Mouse (Mus musculus): ENCODE results near the gene L3hypdh. TPM values are rescaled to one million over a fixed set of nuclear protein-coding genes. Genes with fewer than 3 reads are reported as not detected.

The L3hypdh gene
- polyA plus RNA-seq, 1 experiment: 5.9 TPM

DNA sequence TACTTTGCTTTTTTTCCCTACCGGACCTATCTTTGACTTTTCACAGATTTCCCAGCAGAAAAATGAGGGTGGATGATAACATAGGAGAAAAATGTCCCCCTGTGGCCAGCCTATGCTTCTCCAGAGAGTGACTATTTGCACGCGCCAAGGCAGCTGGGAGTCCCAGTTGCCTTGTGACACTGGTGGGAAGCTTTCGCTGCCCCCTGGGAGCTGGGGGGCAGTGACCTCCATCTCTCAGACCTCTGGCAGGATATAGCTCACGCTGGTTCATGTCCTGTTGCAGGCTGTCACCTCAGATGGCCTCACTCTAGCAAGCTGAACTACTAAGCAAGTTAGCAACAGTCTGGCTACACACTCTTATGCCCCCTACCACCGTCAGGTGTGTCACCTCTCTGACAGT is 53.4 kb downstream of the L3hypdh start:
- DNase-seq: no peak
- Histone ChIP-seq H3K27ac (ENCODE audit: insufficient read depth, low read length) (no peak overlapping the region), H3K27me3 (ENCODE audit: control insufficient read depth, insufficient read depth, low read length) (no peaks in the 10 kb centered on the region), H3K4me3 (replicated peaks; ENCODE audit: insufficient read depth, low read depth, low read length) (no peak overlapping the region), H3K4me1 (ENCODE audit: control insufficient read depth, insufficient read depth, low read length) (no peaks in the 10 kb centered on the region)
- TF ChIP-seq CTCF (IDR thresholded peaks at IDR 0.05; ENCODE audit: borderline replicate concordance, insufficient read depth, low read depth, low read length): no peak
- WGBS: 77% methylated on average over 6 of the region's 6 CpGs

DNA sequence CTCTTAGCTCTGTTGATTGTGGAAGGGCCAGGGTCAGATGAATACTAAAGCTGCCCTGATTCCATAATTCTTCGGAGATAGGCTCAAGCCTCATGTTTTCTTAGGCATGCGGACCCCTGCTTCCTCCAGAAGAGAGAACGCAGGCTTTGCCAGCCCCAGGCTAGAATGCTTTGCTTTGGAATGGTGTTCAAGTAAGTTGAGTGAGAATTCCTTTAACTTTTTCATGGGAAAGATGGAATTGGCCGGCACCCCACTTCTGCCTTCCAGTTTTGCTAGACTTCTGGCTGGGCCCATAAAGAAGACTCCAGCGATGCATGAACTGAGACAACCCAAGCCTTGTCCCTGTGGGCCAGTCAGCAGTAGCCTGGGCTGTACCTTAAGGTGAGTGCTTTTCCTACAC is 54.1 kb downstream of the L3hypdh start:
- Histone ChIP-seq H3K27ac (ENCODE audit: insufficient read depth, low read length) (no peak overlapping the region), H3K4me1 (ENCODE audit: control insufficient read depth, insufficient read depth, low read length) (no peaks in the 10 kb centered on the region), H3K27me3 (ENCODE audit: control insufficient read depth, insufficient read depth, low read length) (no peaks in the 10 kb centered on the region), H3K4me3 (replicated peaks; ENCODE audit: insufficient read depth, low read depth, low read length) (no peak overlapping the region)
- WGBS: 70% methylated on average over 5 of the region's 5 CpGs
- TF ChIP-seq CTCF (IDR thresholded peaks at IDR 0.05; ENCODE audit: borderline replicate concordance, insufficient read depth, low read depth, low read length): no peak
- no peak for TF ChIP-seq POLR2A (IDR thresholded peaks at IDR 0.05; ENCODE audit: borderline replicate concordance, insufficient read depth, low read length)
- no peak for DNase-seq

DNA sequence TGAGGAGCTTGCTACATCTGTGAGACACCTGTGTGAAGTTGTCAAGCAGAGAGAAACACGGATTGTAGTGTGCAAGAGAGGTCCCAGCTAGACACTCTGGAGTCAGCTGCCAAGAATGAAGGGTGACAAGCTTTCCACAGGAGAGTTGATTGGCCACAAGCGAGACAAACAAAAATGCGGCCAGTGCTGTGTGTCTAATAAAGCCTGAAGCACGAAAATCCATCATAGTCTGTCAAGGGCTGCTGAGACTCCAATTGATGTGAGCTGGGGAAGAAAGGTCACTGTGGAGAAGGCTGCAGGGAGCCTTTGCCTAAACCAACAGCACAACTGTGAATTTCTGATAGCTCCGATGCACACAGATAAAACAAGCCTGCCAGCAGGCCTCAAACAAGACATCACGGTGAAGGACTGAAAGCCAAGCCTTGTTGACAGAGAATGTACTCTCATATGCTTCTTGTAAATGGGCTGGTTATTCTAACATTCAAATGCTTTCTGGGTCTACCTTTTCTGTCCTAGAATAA is 59.9 kb downstream of the L3hypdh start:
- no peak overlapping the region for H3K27ac ChIP-seq (ENCODE audit: insufficient read depth, low read length)
- TF ChIP-seq POLR2A (IDR thresholded peaks at IDR 0.05; ENCODE audit: borderline replicate concordance, insufficient read depth, low read length) (no peak), CTCF (IDR thresholded peaks at IDR 0.05; ENCODE audit: borderline replicate concordance, insufficient read depth, low read depth, low read length) (no peak)
- WGBS: 20% methylated on average over 6 of the region's 6 CpGs
- no peak overlapping the region for H3K4me3 ChIP-seq (replicated peaks; ENCODE audit: insufficient read depth, low read depth, low read length)
- no peak for DNase-seq
- H3K27me3 ChIP-seq (ENCODE audit: control insufficient read depth, insufficient read depth, low read length): no peaks in the 10 kb centered on the region
- H3K4me1 ChIP-seq (ENCODE audit: control insufficient read depth, insufficient read depth, low read length): no peaks in the 10 kb centered on the region

DNA sequence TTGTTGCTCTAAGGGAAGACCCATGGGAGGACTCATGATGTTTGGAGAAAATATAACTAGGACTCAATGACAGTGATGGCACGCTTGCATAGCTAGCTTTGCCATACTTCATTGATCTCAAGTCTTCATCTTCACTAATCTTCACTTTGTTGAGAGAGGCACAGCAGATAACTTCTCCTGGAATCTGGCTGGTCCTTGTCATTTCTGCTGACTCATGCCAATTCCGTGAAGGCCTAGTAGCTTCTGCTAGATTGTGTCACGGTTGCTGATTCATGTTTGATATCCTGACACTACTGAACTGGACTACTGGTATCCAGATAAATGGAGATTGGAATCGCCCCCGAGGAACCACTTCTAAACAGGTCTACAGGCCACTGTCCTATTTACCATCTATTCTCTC is 61.7 kb downstream of the L3hypdh start:
- Histone ChIP-seq H3K27ac (ENCODE audit: insufficient read depth, low read length) (no peak overlapping the region), H3K4me1 (ENCODE audit: control insufficient read depth, insufficient read depth, low read length) (no peaks in the 10 kb centered on the region), H3K4me3 (replicated peaks; ENCODE audit: insufficient read depth, low read depth, low read length) (no peak overlapping the region), H3K27me3 (ENCODE audit: control insufficient read depth, insufficient read depth, low read length) (no peaks in the 10 kb centered on the region)
- no peak for DNase-seq
- TF ChIP-seq CTCF (IDR thresholded peaks at IDR 0.05; ENCODE audit: borderline replicate concordance, insufficient read depth, low read depth, low read length) (no peak), POLR2A (IDR thresholded peaks at IDR 0.05; ENCODE audit: borderline replicate concordance, insufficient read depth, low read length) (no peak)
- 96% methylated on average over 5 of the region's 5 CpGs for WGBS

Other genes starting within 250 kb of the L3hypdh start
- 9.7 and 10.0 TPM in 2 replicates for gene Gpr135, start 14.3 kb downstream of the L3hypdh start, polyA plus RNA-seq (2012; rRNA removed)
- 93.2 and 98.3 TPM in 2 replicates for gene Jkamp, start 150 bp upstream of the L3hypdh start, polyA plus RNA-seq (2012; rRNA removed)
- not detected in 2 replicates for gene Ccdc175, start 99.6 kb upstream of the L3hypdh start, polyA plus RNA-seq (2012; rRNA removed)

Data from cerebellum, adult 2 months (tissue).